Mouse (Mus musculus) CH12.LX (cell line): Measurements from ENCODE around the gene Dlg2.

ENCODE experiments used
- CTCF ChIP-seq, 2 experiments: IDR thresholded peaks in 1 of 2; conservative IDR thresholded peaks in 1 of 2; 2 replicates each; pipeline ENCODE4 v1.5.1; 2011 to 2012; ENCODE audit warnings: low read depth in 2 of 2, low read length in 2 of 2, improper control_type of control experiment in 1 of 2, inconsistent platforms in 1 of 2, mild to moderate bottlenecking in 1 of 2, moderate library complexity in 1 of 2
- ELF1 ChIP-seq: IDR thresholded peaks from 2 replicates; pipeline ENCODE4 v1.6.1; 2014; ENCODE audit warnings: low read depth, mild to moderate bottlenecking, inconsistent platforms, low read length, improper control_type of control experiment
- POLR2A ChIP-seq: IDR thresholded peaks from 2 replicates; pipeline ENCODE4 v1.6.1; 2011; ENCODE audit warnings: low read depth, mild to moderate bottlenecking, improper control_type of control experiment, low read length
- RAD21 ChIP-seq: IDR thresholded peaks from 2 replicates; pipeline ENCODE4 v1.6.1; 2011; ENCODE audit warnings: low read depth, mild to moderate bottlenecking, low read length, improper control_type of control experiment, moderate library complexity

DNA sequence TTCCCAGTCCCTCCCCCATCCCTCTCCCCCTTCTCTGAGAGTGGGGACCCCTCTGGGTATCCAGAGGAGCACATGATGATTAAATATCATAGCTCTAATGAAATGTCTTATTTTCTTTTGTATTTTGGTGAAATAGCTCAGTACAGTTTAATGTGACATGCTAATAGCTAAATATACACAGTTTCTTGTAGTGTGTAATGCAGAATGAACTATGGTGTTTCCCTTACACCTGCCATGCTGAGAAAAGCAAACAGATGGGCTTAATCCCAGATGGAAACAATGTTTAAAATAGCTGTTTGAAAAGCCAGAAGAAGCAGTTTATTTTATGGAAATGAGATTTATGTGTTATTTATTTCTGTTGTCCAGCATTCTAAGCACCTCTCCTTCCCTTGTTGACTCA, 1302.2 kb downstream of the Dlg2 start:
- TF ChIP-seq POLR2A (no peak), RAD21 (no peak), CTCF (conservative IDR thresholded peaks at IDR 0.05 in 1 of 2, IDR thresholded peaks at IDR 0.05 in 1 of 2; ENCODE audit: low read depth in 2 of 2, low read length in 2 of 2) (no peak), ELF1 (no peak)
